Mouse (Mus musculus): ENCODE results near the gene Vmn1r123. TPM values are rescaled to one million over a fixed set of nuclear protein-coding genes. Genes with fewer than 3 reads are reported as not detected.
"Not testable (repeated sequence)": the region's sequence is repeated elsewhere in the genome, so short reads cannot be mapped to it uniquely, and the experiment has no call there.

Vmn1r123 gene
- total RNA-seq (2021): not detected
- long read RNA-seq, experiment 1: 0 reads
- long read RNA-seq, experiment 2: 0 reads

DNA sequence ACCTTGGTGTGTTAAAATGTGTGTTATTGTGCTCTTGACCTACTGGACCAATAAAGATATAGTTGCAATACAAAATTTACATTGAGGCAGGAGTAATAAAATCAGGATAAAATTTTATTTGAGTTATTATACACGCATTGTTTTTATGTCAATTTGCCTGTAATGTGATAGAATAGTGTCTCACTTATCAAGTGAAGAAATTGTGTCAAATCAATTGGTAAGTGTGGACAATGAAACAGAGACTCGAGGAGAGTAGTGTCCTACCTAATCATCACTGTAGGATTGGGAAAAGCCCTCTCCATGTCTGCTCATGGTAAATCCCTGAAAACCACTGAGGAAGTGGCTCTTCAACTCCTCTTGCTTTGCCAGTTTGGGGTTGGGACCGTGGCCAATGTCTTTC, at the start of gene Vmn1r123:
Gene Vmn1r123, plus strand, starts transcription at position 301 of the 400 bp plus-strand sequence.
- not testable (repeated sequence) for DNase-seq (ENCODE audit: low spot score)

DNA sequence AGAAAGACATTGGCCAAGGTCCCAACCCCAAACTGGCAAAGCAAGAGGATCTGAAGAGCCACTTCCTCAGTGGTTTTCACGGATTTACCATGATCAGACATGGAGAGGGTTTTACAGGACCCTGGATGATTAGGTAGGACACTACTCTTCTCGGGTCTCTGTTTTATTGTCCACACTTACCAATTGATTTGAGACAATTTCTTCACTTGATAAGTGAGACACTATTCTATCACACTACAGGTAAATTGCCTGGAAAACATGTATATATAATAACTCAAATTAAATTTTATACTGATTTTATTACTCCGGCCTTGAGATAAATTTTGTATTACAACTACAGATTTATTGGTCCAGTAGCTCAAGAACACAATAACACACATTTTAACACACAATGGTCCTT, 28.0 kb upstream of the Vmn1r123 start, which contains the start of gene Vmn1r122:
Gene Vmn1r122, minus strand, starts transcription at position 101 of the 400 bp plus-strand sequence.
- not testable (repeated sequence) for DNase-seq (ENCODE audit: low spot score)

DNA sequence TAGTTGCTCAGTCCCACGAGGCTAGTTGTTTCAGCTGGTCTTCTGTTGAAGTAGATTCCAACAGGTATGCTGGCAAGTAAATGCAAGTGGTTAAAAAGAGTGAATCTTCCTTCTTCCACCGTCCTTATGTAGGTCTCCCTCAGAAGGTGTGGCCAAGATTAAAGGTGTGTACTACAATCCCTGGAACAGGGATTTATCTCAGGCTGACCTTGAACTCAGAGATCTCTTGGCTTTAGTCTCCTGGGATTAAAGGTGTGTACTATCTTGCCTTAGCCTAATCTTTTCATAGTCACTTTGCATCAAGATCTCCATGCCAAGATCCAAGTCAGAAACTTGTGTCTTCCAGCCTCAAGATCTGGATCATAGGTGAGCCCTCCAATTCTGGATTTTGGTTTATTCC, 28.3 kb downstream of the Vmn1r123 start, which contains the start of gene Gm5157:
Gene Gm5157, minus strand, starts transcription at position 101 of the 400 bp plus-strand sequence.
- DNase-seq (ENCODE audit: low spot score): not testable (repeated sequence)

Other genes starting within 250 kb of the Vmn1r123 start
- gene Vmn1r118, start 249.8 kb upstream of the Vmn1r123 start, total RNA-seq (2021): not detected
- not detected for gene Vmn1r119, start 149.7 kb upstream of the Vmn1r123 start, total RNA-seq (2021)
- not detected for gene Vmn1r120, start 108.4 kb upstream of the Vmn1r123 start, total RNA-seq (2021)
- gene Vmn1r121, start 63.7 kb upstream of the Vmn1r123 start, total RNA-seq (2021): not detected
- not detected for gene Vmn1r122, start 28.1 kb upstream of the Vmn1r123 start, total RNA-seq (2021)
- not detected for gene Gm5157, start 28.2 kb downstream of the Vmn1r123 start, total RNA-seq (2021)
- gene Vmn1r124, start 98.4 kb downstream of the Vmn1r123 start, total RNA-seq (2021): not detected
- not detected for gene Vmn1r125, start 110.0 kb downstream of the Vmn1r123 start, total RNA-seq (2021)
- gene Vmn1r126, start 139.3 kb downstream of the Vmn1r123 start, total RNA-seq (2021): not detected
- not detected for gene Vmn1r127, start 157.7 kb downstream of the Vmn1r123 start, total RNA-seq (2021)
- not detected for gene Vmn1r128, start 187.2 kb downstream of the Vmn1r123 start, total RNA-seq (2021)
- gene Vmn1r129, start 199.1 kb downstream of the Vmn1r123 start, total RNA-seq (2021): not detected